Mouse (Mus musculus) bone marrow macrophage, adult 2 months (primary cell): ENCODE results near the gene N4bp2l1. TPM values are rescaled to one million over a fixed set of nuclear protein-coding genes. Genes with fewer than 3 reads are reported as not detected.

Experiments used
- H3K27ac ChIP-seq: 2 replicates; pipeline ENCODE4 v1.5.1; 2012; ENCODE audit warnings: low read depth, low read length; ENCODE audit not compliant: insufficient read depth
- H3K4me1 ChIP-seq: 2 replicates; pipeline ENCODE4 v1.6.1; 2012; ENCODE audit warnings: low read length; ENCODE audit not compliant: control insufficient read depth, insufficient read depth
- H3K4me3 ChIP-seq: 2 replicates; pipeline ENCODE4 v1.5.1; 2012; ENCODE audit warnings: mild to moderate bottlenecking, low read length, moderate library complexity; ENCODE audit not compliant: insufficient read depth
- CTCF ChIP-seq: IDR thresholded peaks from 2 replicates; pipeline ENCODE4 v1.5.1; 2012; ENCODE audit warnings: low read depth, mild to moderate bottlenecking, low read length, moderate library complexity
- POLR2A ChIP-seq: IDR thresholded peaks from 2 replicates; pipeline ENCODE4 v1.6.1; 2012; ENCODE audit warnings: mild to moderate bottlenecking, low read depth, low read length, borderline replicate concordance
- polyA plus RNA-seq: library from polyadenylated mRNA; stranded (reverse); fragments of >200 nt; gene quantifications from 2 replicates; pipeline ENCODE4 v1.2.4, GENCODE M21; 2012; ENCODE audit not compliant: missing spikeins, insufficient read depth, insufficient read length

N4bp2l1 gene
- polyA plus RNA-seq, 1 experiment, result 112 TPM

- peak overlapping the region; percentile 49 for H3K4me3 ChIP-seq
- peaks cover 32% of the 10 kb centered on the region for H3K4me1 ChIP-seq
- H3K27ac ChIP-seq, result no peak overlapping the region
- TF ChIP-seq CTCF (no peak), POLR2A (no peak)
Observed at GRCm38 (mm10) chr5:150599301-150600294, 2.6 kb upstream of the N4bp2l1 start.

GRCm38 (mm10) chr5:150598202-150599119, 1.5 kb upstream of the N4bp2l1 start:
- Histone ChIP-seq H3K4me3 (peak overlapping the region; percentile 32; the same call in 1 of the 2 replicates), H3K27ac (peak overlapping the region; percentile 38), H3K4me1 (peaks cover 32% of the 10 kb centered on the region)
- no peak for TF ChIP-seq POLR2A

GRCm38 (mm10) chr5:150595366-150596016, 1.5 kb downstream of the N4bp2l1 start:
- H3K4me3 ChIP-seq, result peak overlapping the region; percentile 84
- TF ChIP-seq CTCF (no peak), POLR2A (no peak)
- peaks cover 38% of the 10 kb centered on the region for H3K4me1 ChIP-seq
- peak overlapping the region; percentile 88 for H3K27ac ChIP-seq

- TF ChIP-seq CTCF (0 out of 2 replicates have a peak, but pooled peaks have one; percentile 20), POLR2A (no peak)
- peaks cover 31% of the 10 kb centered on the region for H3K4me1 ChIP-seq
Observed at GRCm38 (mm10) chr5:150594649-150595339, 2.2 kb downstream of the N4bp2l1 start.

GRCm38 (mm10) chr5:150593756-150594648, 3.0 kb downstream of the N4bp2l1 start:
- TF ChIP-seq POLR2A, result no peak
- no peak for TF ChIP-seq CTCF
- Histone ChIP-seq H3K4me3 (peak overlapping the region; percentile 84), H3K27ac (peak overlapping the region; percentile 88), H3K4me1 (peaks cover 28% of the 10 kb centered on the region)

More at GRCm38 (mm10) chr5:150594649-150595339, 2.2 kb downstream of the N4bp2l1 start:
- Histone ChIP-seq H3K27ac (peak overlapping the region; percentile 88), H3K4me3 (peak overlapping the region; percentile 84)

GRCm38 (mm10) chr5:150592904-150593755, 3.9 kb downstream of the N4bp2l1 start:
- no peak for TF ChIP-seq CTCF
- TF ChIP-seq POLR2A, result no peak
- peaks cover 23% of the 10 kb centered on the region for H3K4me1 ChIP-seq
- peak overlapping the region; percentile 84 for H3K4me3 ChIP-seq
- peak overlapping the region; percentile 64 for H3K27ac ChIP-seq

GRCm38 (mm10) chr5:150592186-150592903, 4.6 kb downstream of the N4bp2l1 start:
- no peak for TF ChIP-seq POLR2A
- Histone ChIP-seq H3K4me1 (peaks cover 20% of the 10 kb centered on the region), H3K27ac (peak overlapping the region; percentile 78), H3K4me3 (peak overlapping the region; percentile 84)
